Mouse (Mus musculus) heart, embryonic 15.5 days (tissue): ENCODE results near the gene Rnf145. TPM values are rescaled to one million over a fixed set of nuclear protein-coding genes. Genes with fewer than 3 reads are reported as not detected.

Experiments
- ATAC-seq: fragments of 200-750 bp; cut with Nextera tagmentation; replicated peaks from 2 replicates; pipeline ENCODE4 v1.8.0; 2017; ENCODE audit warnings: low read depth, moderate TSS enrichment; ENCODE audit not compliant: insufficient number of reproducible peaks, insufficient read depth, low FRiP score
- H3K27ac ChIP-seq: fragments of 300-500 bp; sonication (generic); 2 replicates; pipeline ENCODE4 v1.5.1; 2015; ENCODE audit warnings: mild to moderate bottlenecking, inconsistent platforms
- H3K27me3 ChIP-seq: fragments of 300-500 bp; sonication (generic); 2 replicates; pipeline ENCODE4 v1.6.1; 2015; ENCODE audit warnings: inconsistent platforms
- H3K36me3 ChIP-seq: fragments of 300-500 bp; sonication (generic); 2 replicates; pipeline ENCODE4 v1.6.1; 2015; ENCODE audit warnings: mild to moderate bottlenecking, inconsistent platforms
- H3K4me1 ChIP-seq: fragments of 300-500 bp; sonication (generic); replicated peaks from 2 replicates; pipeline ENCODE4 v1.6.1; 2015; ENCODE audit warnings: inconsistent platforms
- H3K4me2 ChIP-seq: fragments of 300-500 bp; sonication (generic); 2 replicates; pipeline ENCODE4 v1.6.1; 2015; ENCODE audit warnings: inconsistent platforms, mild to moderate bottlenecking, moderate library complexity
- H3K4me3 ChIP-seq: fragments of 300-500 bp; sonication (generic); 2 replicates; pipeline ENCODE4 v1.5.1; 2015; ENCODE audit warnings: mild to moderate bottlenecking, inconsistent platforms
- H3K9ac ChIP-seq: fragments of 300-500 bp; sonication (generic); 2 replicates; pipeline ENCODE4 v1.6.1; 2015; ENCODE audit warnings: mild to moderate bottlenecking, inconsistent platforms
- H3K9me3 ChIP-seq: fragments of 300-500 bp; sonication (generic); replicated peaks from 2 replicates; pipeline ENCODE4 v1.6.1; 2016; ENCODE audit warnings: inconsistent platforms
- WGBS: fragments of 180-500 bp; shearing (Covaris S2); methylation state at CpG from one replicate; pipeline ENCODE4 v1.1.7; 2015; ENCODE audit warnings: mixed read lengths; 5-methylcytosine and 5-hydroxymethylcytosine counted together
- polyA plus RNA-seq: library from polyadenylated mRNA; unstranded; fragments of >200 nt; fragmentation: Nextera tagmentation; extraction: Ambion mirVana; gene quantifications from 2 replicates; pipeline ENCODE4 v1.2.1, GENCODE M21; 2015

Rnf145 gene
- polyA plus RNA-seq, 1 experiment from 2014 or later = 45.1 TPM

GRCm38 (mm10) chr11:44512044-44513025, 6.4 kb upstream of the Rnf145 start:
- H3K9ac ChIP-seq = no peak overlapping the region
- no peaks in the 10 kb centered on the region for H3K27me3 ChIP-seq
- H3K27ac ChIP-seq = no peak overlapping the region
- ATAC-seq = no peak
- H3K9me3 ChIP-seq = no peaks in the 10 kb centered on the region
- no peak overlapping the region for H3K4me2 ChIP-seq
- H3K36me3 ChIP-seq = no peaks in the 10 kb centered on the region
- 57% methylated on average over 14 of the region's 14 CpGs for WGBS
- no peak overlapping the region for H3K4me3 ChIP-seq
- H3K4me1 ChIP-seq = peaks cover 11% of the 10 kb centered on the region

GRCm38 (mm10) chr11:44513026-44513422, 5.7 kb upstream of the Rnf145 start:
- WGBS = 51% methylated on average over 2 of the region's 2 CpGs
- no peak overlapping the region for H3K9ac ChIP-seq
- no peak overlapping the region for H3K27ac ChIP-seq
- H3K36me3 ChIP-seq = no peaks in the 10 kb centered on the region
- ATAC-seq = no peak
- peaks cover 11% of the 10 kb centered on the region for H3K4me1 ChIP-seq
- no peak overlapping the region for H3K4me2 ChIP-seq
- no peaks in the 10 kb centered on the region for H3K27me3 ChIP-seq
- no peaks in the 10 kb centered on the region for H3K9me3 ChIP-seq
- no peak overlapping the region for H3K4me3 ChIP-seq

GRCm38 (mm10) chr11:44514666-44515065, 4.1 kb upstream of the Rnf145 start:
- Histone ChIP-seq H3K9me3 (no peaks in the 10 kb centered on the region), H3K4me1 (peaks cover 9% of the 10 kb centered on the region), H3K27me3 (no peaks in the 10 kb centered on the region), H3K27ac (no peak overlapping the region), H3K4me2 (no peak overlapping the region), H3K9ac (no peak overlapping the region), H3K4me3 (no peak overlapping the region), H3K36me3 (no peaks in the 10 kb centered on the region)
- no peak for ATAC-seq
- whole genome bisulfite sequencing = 51% methylated on average over 2 of the region's 2 CpGs

GRCm38 (mm10) chr11:44516362-44516761, 2.4 kb upstream of the Rnf145 start:
- no peak overlapping the region for H3K27ac ChIP-seq

GRCm38 (mm10) chr11:44517561-44518280, 1.0 kb upstream of the Rnf145 start:
- Histone ChIP-seq H3K36me3 (no peaks in the 10 kb centered on the region), H3K4me1 (peaks cover 17% of the 10 kb centered on the region), H3K9me3 (no peaks in the 10 kb centered on the region), H3K4me2 (peak overlapping the region; percentile 97), H3K9ac (no peak overlapping the region), H3K27ac (no peak overlapping the region), H3K4me3 (peak overlapping the region; percentile 100), H3K27me3 (no peaks in the 10 kb centered on the region)
- ATAC-seq = no peak
- 56% methylated on average over 6 of the region's 6 CpGs for WGBS

More at GRCm38 (mm10) chr11:44516362-44516761, 2.4 kb upstream of the Rnf145 start:
- no peak overlapping the region for H3K9ac ChIP-seq
- no peaks in the 10 kb centered on the region for H3K9me3 ChIP-seq
- no peak overlapping the region for H3K4me2 ChIP-seq
- 38% methylated on average over 1 of the region's 1 CpGs for WGBS
- H3K36me3 ChIP-seq = no peaks in the 10 kb centered on the region
- no peaks in the 10 kb centered on the region for H3K27me3 ChIP-seq
- ATAC-seq = no peak
- H3K4me3 ChIP-seq = no peak overlapping the region
- H3K4me1 ChIP-seq = peaks cover 13% of the 10 kb centered on the region

- H3K9ac ChIP-seq = peak overlapping the region; percentile 97
- WGBS = 0% methylated on average over 55 of the region's 61 CpGs
Observed at GRCm38 (mm10) chr11:44519096-44519949, 559 bp downstream of the Rnf145 start.

GRCm38 (mm10) chr11:44519950-44520761, 1.4 kb downstream of the Rnf145 start:
- Histone ChIP-seq H3K9me3 (no peaks in the 10 kb centered on the region), H3K4me1 (peaks cover 29% of the 10 kb centered on the region), H3K4me2 (peak overlapping the region; percentile 97), H3K27ac (peak overlapping the region; percentile 97), H3K36me3 (peaks cover 7% of the 10 kb centered on the region), H3K9ac (peak overlapping the region; percentile 97), H3K27me3 (no peaks in the 10 kb centered on the region), H3K4me3 (peak overlapping the region; percentile 100)
- under 1% methylated on average over 28 of the region's 28 CpGs for WGBS
- peak; percentile 82 for ATAC-seq

More at GRCm38 (mm10) chr11:44519096-44519949, 559 bp downstream of the Rnf145 start:
- Histone ChIP-seq H3K27ac (peak overlapping the region; percentile 97), H3K9me3 (no peaks in the 10 kb centered on the region), H3K27me3 (no peaks in the 10 kb centered on the region), H3K4me2 (peak overlapping the region; percentile 97), H3K4me1 (peaks cover 29% of the 10 kb centered on the region), H3K36me3 (no peaks in the 10 kb centered on the region), H3K4me3 (peak overlapping the region; percentile 100)
- peak; percentile 64 for ATAC-seq

- no peak overlapping the region for H3K9ac ChIP-seq
- no peaks in the 10 kb centered on the region for H3K9me3 ChIP-seq
- H3K4me3 ChIP-seq = no peak overlapping the region
- no peaks in the 10 kb centered on the region for H3K27me3 ChIP-seq
- H3K4me2 ChIP-seq = no peak overlapping the region
- peaks cover 17% of the 10 kb centered on the region for H3K36me3 ChIP-seq
- H3K4me1 ChIP-seq = peaks cover 29% of the 10 kb centered on the region
- ATAC-seq = no peak
- H3K27ac ChIP-seq = no peak overlapping the region
- 71% methylated on average over 5 of the region's 5 CpGs for WGBS
Observed at GRCm38 (mm10) chr11:44522594-44522993, 3.8 kb downstream of the Rnf145 start.

GRCm38 (mm10) chr11:44525765-44526164, 7.0 kb downstream of the Rnf145 start:
- Histone ChIP-seq H3K9me3 (no peaks in the 10 kb centered on the region), H3K4me1 (peaks cover 33% of the 10 kb centered on the region), H3K4me2 (no peak overlapping the region), H3K9ac (no peak overlapping the region), H3K27ac (no peak overlapping the region), H3K4me3 (no peak overlapping the region), H3K36me3 (peaks cover 22% of the 10 kb centered on the region), H3K27me3 (no peaks in the 10 kb centered on the region)
- ATAC-seq = no peak
- WGBS = 80% methylated on average over 4 of the region's 4 CpGs

- no peak overlapping the region for H3K4me2 ChIP-seq
- H3K27me3 ChIP-seq = no peaks in the 10 kb centered on the region
- no peak for ATAC-seq
- H3K36me3 ChIP-seq = peaks cover 22% of the 10 kb centered on the region
- no peak overlapping the region for H3K4me3 ChIP-seq
- peaks cover 26% of the 10 kb centered on the region for H3K4me1 ChIP-seq
- no peaks in the 10 kb centered on the region for H3K9me3 ChIP-seq
- WGBS = 90% methylated on average over 11 of the region's 11 CpGs
- no peak overlapping the region for H3K27ac ChIP-seq
- no peak overlapping the region for H3K9ac ChIP-seq
Observed at GRCm38 (mm10) chr11:44526654-44527263, 8.0 kb downstream of the Rnf145 start.
